Mouse (Mus musculus): ENCODE results near the gene Tlr13.

The Tlr13 gene

DNA sequence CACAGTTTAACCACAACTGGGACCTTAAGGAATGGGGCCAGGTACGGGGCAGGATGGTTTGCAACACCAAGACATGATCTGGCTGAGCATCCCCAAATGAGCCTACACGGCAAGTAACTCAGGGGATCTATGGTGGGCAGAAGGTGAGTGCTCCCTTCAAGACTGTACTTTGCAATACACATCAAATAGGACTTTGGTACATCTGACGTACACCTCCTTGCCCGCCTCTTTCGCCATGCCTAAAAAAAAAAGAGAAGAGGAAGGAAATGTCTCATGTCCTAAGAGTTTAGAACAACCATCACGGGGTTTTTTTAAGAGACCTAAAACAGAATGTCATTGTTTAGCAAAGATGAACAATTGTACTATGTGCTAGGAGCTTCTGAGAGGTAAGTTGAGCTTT, at the start of gene Tlr13:
TSS of gene Tlr13 (plus strand) at position 269 of the 400 bp plus-strand sequence.
- WGBS: 86% methylated on average over 6 of the region's 6 CpGs

DNA sequence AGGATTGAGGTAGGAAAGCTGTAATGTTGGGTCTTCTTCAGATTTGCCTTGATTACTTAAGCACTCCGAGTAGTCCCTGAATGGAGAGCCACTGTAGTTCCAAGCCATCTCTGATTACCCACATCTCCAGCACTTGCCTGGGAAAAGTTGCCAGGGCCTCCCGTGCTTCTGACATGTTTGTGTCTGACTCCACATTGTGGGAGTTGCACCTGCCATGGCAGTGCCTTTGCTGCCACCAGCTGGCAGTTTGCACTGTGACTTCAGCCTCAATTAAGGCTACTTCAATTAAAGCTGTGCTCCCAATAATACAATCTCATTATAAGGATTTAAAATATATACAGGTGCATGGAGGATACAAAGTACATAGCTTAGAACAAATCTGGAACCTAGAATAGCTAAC, 37.5 kb upstream of the Tlr13 start:
- 32% methylated on average over 2 of the region's 2 CpGs for whole genome bisulfite sequencing

DNA sequence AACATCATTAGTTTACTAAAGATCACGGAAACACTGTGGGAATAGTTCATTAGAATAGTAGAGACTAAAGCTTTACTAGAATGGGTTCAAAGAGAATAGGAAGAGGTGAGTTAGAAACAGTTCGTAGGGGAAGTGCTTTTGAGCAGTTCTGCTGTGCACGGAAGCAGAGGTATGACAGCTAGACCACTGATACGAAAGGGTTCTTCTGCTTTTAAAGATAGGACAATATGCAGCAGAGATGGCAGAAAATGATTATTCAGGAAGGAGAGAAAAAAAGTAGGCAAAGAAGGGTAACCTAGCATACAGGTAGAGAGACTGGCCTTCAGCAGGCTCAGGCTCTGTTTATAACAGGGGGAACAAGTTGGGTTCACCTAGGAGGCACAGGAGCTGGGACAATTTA, 29.1 kb upstream of the Tlr13 start:
- WGBS: 87% methylated on average over 4 of the region's 4 CpGs

DNA sequence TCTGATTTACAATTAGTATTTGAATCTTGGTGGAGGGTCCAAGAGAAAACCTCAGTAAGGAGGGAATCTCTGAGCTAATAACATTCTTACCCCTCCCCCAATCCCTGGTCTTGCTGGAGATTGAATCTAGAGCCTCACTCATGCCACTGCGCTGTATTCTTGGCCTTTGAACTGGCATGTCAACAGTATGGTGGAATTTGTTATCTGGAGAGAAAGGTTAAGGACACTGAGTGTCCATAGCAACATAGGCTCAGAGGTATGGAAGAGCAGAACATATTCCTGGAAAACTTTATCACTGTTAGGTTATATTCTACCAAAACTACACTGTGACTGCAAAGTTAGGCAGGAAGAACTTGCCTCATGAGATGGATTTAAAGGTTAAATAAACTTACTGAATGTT, 28.3 kb upstream of the Tlr13 start:
- 100% methylated on average over 1 of the region's 1 CpGs for WGBS

DNA sequence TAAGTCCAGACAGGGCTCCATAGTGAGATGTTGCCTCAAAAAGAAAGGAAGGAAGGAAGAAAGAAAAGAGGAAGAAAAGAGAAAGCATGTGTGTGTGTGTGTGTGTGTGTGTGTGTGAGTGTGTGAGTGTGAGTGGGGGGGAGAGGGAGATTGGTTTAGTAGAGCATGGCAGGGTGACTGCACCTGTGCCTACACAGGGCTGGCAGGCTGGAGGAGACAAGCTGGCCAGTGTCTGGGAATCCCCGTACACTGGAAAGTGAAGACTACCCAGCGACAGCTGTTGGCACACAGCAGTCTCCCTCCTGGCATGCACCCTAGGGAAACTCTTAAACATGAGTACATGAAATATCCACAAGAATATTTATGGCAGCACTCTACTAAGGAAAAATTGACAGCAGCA, 20.2 kb upstream of the Tlr13 start:
- WGBS: 75% methylated on average over 2 of the region's 2 CpGs

DNA sequence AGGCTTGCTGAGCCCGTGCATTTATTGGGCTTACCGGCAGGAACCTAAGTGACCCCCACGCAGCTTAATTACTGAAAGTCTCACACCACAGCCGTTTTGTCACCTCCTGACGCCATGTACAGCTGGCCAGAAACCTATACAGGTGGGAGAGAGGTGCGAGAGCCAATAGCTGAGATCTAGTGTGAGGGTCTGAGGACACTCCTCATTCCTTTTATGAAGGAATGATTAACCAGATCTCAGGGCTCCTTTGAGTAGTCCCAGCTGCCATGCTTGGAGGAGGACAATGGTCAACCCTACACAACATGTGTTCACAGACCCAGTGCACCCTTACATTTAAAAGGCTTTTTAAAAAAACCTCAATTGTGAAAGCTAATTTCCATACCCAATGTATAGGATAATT, 14.7 kb upstream of the Tlr13 start:
- WGBS: 84% methylated on average over 6 of the region's 6 CpGs

DNA sequence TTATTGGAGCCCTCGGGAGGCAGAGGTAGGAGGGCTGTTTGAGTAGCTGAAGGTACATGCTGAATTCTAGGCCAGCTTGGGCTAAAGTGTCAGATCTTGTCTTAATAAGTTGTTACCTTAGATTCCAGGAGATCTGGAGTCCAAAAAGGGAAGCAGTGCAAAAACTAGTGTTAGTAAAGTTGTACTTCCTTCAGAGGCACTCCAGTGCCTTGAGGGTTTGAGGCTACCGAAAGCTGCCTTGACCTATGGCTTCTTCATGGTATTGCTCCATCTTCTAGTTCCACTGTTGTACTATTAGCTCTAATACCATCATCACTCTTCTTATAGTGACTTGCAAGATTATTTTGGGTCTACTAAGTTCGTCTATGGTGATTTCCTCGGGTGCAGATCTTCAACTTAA, 13.1 kb upstream of the Tlr13 start:
- WGBS: 97% methylated on average over 4 of the region's 4 CpGs

DNA sequence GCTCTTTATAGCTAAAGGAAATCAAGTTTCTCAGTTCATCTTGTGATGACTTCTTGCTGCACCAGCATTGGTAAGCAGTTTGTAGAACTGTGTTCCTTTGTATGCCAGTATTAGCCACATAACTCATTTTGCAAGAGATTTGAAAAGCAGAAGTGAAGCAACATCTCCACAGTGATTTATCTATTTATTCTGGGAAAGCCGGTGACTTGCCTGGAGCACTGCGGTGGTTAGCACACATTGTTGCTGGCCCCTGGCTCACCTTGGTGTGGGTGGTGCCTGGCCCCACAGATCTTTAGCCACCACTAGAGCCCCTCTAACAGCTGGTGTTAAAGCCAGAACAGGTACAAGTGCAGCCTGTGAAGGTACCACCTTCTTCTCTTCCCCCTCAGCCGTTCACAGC, 8.1 kb upstream of the Tlr13 start:
- WGBS: 73% methylated on average over 3 of the region's 3 CpGs

DNA sequence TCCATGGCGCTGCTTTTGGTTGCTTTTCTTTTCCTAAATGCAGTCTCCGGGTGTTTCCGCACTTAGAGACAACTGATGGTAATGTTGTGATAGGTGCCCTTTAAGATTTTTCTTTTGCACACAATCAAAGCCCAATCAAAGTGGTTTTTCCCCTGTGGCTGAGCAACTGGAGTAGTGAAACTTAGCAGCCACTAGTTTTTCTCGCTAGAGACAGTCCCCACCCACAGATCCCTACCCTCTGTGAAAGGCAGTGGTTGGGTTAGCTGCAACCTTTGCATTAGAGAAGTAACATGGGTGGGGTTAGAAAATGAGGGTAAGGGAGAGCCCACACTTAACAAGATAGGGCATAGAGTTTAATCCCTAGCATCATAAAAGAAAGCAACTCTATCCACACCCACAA, 7.5 kb upstream of the Tlr13 start:
- WGBS: 60% methylated on average over 4 of the region's 4 CpGs

DNA sequence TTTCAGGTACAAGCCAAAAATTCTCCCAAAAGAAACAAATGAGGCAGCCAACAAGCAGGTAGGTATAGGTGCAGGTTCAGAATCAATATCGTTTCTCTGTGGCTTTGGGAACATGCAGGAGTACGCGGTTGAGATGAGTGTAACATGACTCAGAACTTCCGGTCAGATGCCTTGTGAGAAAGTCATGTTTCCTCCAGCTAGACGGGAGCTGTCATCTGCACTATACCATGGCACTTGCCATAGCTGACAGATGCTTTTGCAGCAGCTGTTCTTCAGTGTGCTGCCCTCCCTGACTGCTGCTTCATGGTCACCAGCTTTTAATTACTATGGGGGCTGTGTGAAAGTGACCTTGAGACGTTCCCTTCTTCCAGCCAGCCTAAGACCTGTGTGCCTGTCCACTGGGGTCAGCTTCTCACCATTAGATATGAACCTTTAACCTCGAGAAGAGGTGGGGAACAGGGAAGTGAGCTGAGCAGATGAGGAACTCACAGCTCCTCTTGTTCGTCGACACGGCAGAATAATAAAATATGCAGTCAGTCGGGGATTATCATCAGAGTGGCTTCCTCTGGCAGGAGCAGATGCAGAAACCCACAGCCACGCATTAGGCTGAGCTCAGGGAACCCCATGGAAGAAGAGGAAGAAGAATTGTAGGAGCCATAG, 7.0 kb upstream of the Tlr13 start:
- WGBS: 57% methylated on average over 12 of the region's 12 CpGs

DNA sequence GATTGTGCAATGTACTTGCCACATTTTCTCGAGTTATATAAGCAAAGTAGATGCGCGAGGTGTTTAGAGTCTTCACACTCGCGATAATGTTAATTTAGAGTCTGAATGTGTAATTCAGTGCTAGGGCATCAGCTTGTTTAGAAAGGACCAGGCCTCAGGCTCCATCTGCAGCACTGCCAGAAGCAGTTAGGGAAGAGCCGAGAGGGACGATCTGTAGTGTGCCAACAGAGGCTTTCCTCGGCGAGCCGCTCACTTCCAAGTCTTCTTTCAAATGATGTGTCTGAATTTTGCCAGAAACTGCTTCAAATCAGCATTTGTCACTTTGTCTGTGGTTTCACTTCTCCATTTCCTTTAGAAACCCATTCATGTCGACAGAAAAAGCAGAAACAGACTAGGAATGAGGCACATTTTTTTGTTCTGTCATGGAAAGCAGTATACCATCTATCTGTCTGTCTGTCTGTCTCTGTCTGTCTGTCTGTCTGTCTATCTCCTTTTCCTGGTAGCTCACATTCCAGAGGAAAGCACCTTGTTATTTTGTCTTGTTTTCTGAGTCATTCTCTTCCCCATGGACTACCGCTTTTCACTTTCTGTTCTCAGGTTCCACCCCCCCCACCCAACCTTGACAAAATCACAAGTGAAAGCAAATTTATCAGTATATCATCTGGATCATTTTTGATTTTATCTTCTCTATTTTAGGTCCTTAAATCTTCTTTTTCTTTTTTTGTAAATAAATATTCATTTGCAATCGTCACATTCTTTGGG, 3.5 kb upstream of the Tlr13 start:
- WGBS: 47% methylated on average over 13 of the region's 13 CpGs

DNA sequence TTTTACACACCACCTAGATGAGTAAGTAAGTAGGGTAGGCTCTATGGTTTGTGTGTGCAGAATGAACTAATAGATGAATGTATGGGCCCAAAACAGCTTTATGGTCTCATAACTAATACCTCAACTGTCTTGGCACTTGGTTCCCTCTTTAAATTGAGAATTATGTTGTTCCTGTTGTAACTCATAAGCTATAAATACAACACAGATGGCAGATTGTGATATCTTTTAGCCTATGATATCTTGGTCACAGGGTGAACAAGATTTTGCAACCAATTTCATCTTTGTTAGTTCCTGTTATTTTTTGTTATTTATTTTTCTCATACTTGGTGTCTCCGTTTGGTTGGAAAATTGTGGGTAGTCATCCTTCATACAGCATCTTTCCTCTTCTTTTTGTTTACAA, 5.2 kb downstream of the Tlr13 start:
- WGBS: 92% methylated on average over 1 of the region's 1 CpGs

DNA sequence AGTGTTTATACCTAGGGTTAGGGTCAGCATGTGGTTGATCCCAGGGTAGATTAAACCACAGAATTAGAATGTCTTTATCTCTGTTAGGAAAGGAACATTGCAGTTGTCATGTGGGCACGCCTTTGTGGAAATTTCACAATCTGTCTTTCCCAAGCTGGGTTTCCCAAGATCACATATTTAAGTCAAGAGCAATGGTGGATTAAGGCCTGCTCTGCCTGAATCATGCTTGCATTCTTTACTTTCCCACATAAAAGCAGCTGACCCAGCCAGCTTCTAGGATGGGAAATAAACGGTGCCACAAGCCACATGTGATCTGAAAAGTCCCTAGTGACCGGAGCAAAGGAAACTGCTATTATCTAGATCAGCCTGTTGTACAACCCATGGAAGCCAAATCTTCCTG, 6.5 kb downstream of the Tlr13 start:
- 75% methylated on average over 3 of the region's 3 CpGs for WGBS

DNA sequence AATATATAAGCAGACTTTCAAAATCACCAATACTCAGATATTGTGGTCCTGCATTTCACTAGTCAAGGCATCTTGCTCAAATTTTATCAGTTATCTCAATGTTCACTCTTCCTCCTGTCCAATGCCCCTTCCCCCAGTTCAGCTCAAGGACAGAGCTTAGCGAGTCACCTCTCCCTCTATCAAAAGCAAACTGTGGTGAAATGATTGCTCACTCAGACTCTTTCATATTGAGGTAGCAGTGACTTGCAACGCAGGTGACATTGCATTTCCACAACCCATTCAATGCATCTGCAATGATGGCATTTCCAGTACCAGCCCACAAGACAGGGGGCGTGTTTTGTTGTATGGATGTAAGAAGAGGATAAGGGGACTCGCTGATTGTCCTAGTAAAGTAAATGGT, 12.9 kb downstream of the Tlr13 start:
- WGBS: 87% methylated on average over 4 of the region's 4 CpGs

DNA sequence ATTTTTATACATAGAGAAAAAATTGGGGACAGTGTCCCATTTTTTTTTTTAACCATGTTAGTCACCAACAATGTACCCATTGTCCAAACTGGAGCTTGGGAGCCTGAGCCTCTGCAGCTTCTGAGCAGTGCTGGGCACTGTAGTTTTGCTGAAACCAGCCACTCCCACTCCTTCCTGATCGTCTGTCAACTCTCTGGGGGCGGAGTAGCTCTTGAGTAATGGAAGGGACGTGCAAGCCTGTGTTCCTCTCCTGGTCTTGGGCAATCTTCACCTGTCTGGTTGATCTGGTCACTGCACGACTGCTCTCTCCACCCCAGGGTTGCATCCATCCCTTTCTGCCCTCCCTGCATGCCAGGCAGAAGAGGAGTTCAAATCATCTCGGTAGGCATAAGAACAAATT, 21.0 kb downstream of the Tlr13 start:
- WGBS: 44% methylated on average over 5 of the region's 5 CpGs

DNA sequence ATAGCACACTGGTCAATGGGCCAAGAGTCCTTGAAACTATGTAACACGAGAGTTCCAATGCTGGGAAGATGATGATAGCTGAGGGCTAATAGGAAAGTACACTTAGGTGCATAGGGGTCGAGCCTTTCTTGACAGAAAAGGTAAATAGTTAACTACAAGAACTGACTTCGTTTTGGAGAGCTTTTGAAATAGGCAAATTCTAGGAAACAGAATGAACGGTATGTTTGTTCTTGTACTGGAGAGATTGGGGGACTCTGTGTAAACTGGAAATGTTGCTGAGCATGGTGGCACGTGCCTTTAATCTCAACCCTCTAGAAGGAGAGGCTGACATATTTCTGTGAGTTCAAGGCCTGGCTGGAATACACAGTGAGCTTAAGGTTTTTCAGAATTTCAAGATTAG, 21.6 kb downstream of the Tlr13 start:
- 83% methylated on average over 5 of the region's 5 CpGs for WGBS

DNA sequence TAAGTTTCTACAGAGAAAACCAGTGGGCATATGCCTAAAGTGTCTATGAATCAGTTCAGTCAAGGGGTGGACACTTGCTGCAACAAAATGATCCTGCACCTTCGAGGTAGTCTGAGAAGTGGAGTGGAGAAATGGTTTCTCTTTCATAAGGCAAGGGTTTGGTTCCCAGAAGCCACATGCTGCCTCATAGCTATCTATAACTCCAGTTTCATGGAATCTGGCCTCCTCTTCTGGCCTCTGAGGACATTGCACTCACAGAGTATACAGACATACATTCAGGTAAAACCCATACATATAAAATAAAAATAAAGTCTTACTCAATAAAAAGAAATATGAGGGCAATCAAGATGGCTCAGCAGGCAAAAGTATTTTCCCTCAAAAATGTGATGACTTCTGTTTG, 22.1 kb downstream of the Tlr13 start:
- WGBS: 70% methylated on average over 1 of the region's 1 CpGs

DNA sequence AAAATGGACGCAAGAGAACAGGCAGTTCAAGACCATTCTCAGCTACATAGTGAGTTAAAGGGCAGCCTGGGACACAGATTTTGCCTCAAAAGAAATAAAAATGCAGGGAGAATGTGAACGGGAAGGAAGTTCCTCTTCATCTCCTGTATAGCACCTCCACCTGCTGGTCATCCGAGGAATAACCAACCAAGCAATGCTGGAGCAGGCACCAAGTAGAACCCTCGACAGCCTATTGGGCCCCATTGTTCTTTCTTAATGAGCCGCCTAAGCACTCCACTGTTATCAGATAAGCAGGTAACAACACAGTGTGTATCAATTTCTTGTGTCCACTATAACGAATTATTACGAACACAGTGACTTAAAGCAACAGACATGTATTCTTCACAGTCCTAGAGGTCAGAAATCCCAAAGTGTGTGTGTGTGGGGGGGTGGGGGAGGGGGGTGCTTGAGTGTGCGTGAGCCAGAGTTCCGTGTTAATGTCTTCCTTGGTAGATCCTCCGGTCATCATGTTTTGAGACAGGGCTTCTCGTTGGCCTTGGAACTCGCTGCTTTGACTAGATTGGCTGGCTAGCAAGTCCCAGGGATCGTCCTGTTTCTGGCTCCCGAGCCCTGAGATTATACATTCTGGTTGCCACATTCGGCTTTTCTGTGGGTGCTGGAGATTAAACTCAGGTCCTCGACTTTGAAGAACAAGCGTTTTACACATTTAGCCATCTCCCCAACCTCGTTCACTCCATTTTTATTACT, 28.3 kb downstream of the Tlr13 start:
- WGBS: 10% methylated on average over 18 of the region's 18 CpGs

DNA sequence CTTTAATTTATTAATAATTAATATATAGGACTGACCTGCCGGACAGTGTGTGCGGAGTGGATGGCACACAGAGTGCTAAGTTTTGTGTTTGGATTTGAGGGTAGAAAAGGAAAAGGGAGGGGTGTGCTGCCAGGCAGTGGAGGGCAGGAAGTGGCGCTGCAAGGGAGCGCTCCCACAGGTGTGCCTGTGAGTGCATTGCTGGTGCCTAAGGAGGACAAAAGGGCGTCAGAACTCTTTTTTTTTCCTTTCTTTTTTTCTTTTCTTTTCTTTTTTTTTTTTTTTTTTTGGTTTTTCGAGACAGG, 28.8 kb downstream of the Tlr13 start:
- WGBS: 46% methylated on average over 5 of the region's 6 CpGs

DNA sequence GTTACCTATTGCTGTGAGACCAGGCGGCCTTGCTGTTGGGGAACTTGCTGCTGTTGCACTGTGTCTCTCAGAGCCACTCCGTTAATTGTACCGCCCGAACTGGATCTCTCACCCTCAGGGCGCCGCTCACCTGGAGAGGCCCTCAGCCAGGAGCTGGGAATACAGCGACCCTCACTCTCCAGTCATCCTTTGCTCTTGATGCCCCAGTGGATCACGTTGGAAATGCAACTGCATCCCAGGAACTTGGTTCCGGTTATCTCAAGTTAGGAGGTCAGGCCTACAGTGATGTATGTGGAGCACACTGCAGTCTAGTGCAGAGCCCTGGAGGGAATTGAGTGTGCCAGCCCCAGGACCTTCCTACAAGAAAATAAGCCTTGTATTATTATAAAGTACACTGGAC, 33.3 kb downstream of the Tlr13 start:
- 72% methylated on average over 9 of the region's 9 CpGs for WGBS

DNA sequence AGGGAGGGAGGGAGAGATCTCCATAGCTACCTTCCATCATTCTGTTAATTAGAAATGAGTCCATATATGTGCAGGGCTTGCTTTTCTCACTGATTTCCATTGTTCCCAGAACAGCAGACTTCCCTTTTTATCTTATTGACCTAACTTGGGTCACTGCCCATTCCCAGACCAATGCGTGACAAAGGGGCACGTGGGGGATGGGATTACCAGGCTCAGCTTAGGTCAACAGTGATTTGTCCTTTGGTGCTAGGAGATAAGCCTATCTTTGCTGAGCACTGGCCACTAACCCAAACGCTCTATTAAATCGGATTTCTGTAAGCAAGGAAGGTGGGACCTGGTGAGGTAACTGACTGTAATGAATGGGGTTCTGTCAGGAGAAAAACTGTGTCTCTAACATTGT, 41.3 kb downstream of the Tlr13 start:
- WGBS: 41% methylated on average over 4 of the region's 4 CpGs

DNA sequence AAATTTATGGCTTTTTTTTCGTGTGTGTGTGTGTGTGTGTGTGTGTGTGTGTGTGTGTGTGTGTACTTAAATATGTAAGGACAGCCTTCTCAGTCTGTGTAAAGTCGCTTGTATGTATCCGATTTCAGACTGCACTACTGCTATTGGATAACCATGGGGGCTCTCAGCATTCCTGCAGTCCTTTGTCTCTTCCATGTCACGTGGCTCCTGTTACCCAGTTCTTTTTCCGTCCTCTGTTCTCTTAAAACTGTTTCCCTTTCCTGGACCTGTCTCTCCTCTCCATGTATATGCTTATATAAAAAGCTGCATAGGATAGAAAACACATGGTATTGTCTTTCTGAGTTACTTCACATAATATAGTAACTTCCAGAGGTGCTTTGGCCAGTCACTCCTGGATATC, 42.7 kb downstream of the Tlr13 start:
- 25% methylated on average over 5 of the region's 5 CpGs for WGBS
